Mouse (Mus musculus) forebrain, embryonic 13.5 days (tissue): ENCODE results near the gene Brinp2. TPM values are rescaled to one million over a fixed set of nuclear protein-coding genes. Genes with fewer than 3 reads are reported as not detected.

Source experiments
- ATAC-seq: fragments of 200-750 bp; cut with Nextera tagmentation; 2 replicates; pipeline ENCODE4 v1.8.0; 2017
- H3K27ac ChIP-seq: fragments of 300-500 bp; sonication (generic); 2 replicates; pipeline ENCODE4 v1.5.1; 2015; ENCODE audit warnings: inconsistent platforms, mild to moderate bottlenecking, moderate library complexity
- H3K27me3 ChIP-seq: fragments of 300-500 bp; sonication (generic); 2 replicates; pipeline ENCODE4 v1.6.1; 2015; ENCODE audit warnings: mild to moderate bottlenecking, inconsistent platforms
- H3K36me3 ChIP-seq: fragments of 300-500 bp; sonication (generic); 2 replicates; pipeline ENCODE4 v1.6.1; 2015; ENCODE audit warnings: mild to moderate bottlenecking, inconsistent platforms; ENCODE audit not compliant: poor library complexity, severe bottlenecking
- H3K4me1 ChIP-seq: fragments of 300-500 bp; sonication (generic); 2 replicates; pipeline ENCODE4 v1.6.1; 2015; ENCODE audit warnings: inconsistent platforms
- H3K4me2 ChIP-seq: fragments of 300-500 bp; sonication (generic); 2 replicates; pipeline ENCODE4 v1.6.1; 2015; ENCODE audit warnings: inconsistent platforms, mild to moderate bottlenecking, moderate library complexity
- H3K4me3 ChIP-seq: fragments of 300-500 bp; sonication (generic); 2 replicates; pipeline ENCODE4 v1.5.1; 2015; ENCODE audit warnings: mild to moderate bottlenecking, inconsistent platforms
- H3K9ac ChIP-seq: fragments of 300-500 bp; sonication (generic); 2 replicates; pipeline ENCODE4 v1.6.1; 2015; ENCODE audit warnings: mild to moderate bottlenecking, inconsistent platforms
- H3K9me3 ChIP-seq: fragments of 300-500 bp; sonication (generic); replicated peaks from 2 replicates; pipeline ENCODE4 v1.6.1; 2016; ENCODE audit warnings: inconsistent platforms
- WGBS: fragments of 180-500 bp; shearing (Covaris S2); methylation state at CpG from one replicate; pipeline ENCODE4 v1.1.7; 2015; 5-methylcytosine and 5-hydroxymethylcytosine counted together
- polyA plus RNA-seq: library from polyadenylated mRNA; unstranded; fragments of >200 nt; fragmentation: Nextera tagmentation; extraction: Ambion mirVana; gene quantifications from 2 replicates; pipeline ENCODE4 v1.2.1, GENCODE M21; 2015

The Brinp2 gene
- polyA plus RNA-seq, 1 experiment from 2014 or later, result 19.0 TPM

GRCm38 (mm10) chr1:158244016-158244415 is 112.1 kb downstream of the Brinp2 start:
- ATAC-seq, result no peak

GRCm38 (mm10) chr1:158241848-158242556 is 114.1 kb downstream of the Brinp2 start:
- H3K4me1 ChIP-seq, result no peaks in the 10 kb centered on the region
- peaks cover 18% of the 10 kb centered on the region for H3K36me3 ChIP-seq
- no peak overlapping the region for H3K9ac ChIP-seq
- H3K27me3 ChIP-seq, result no peaks in the 10 kb centered on the region
- 85% methylated on average over 2 of the region's 2 CpGs for WGBS
- no peak overlapping the region for H3K4me2 ChIP-seq
- H3K4me3 ChIP-seq, result no peak overlapping the region
- ATAC-seq, result no peak
- H3K27ac ChIP-seq, result no peak overlapping the region
- no peaks in the 10 kb centered on the region for H3K9me3 ChIP-seq

More at GRCm38 (mm10) chr1:158244016-158244415, 112.1 kb downstream of the Brinp2 start:
- Histone ChIP-seq H3K9ac (no peak overlapping the region), H3K4me2 (no peak overlapping the region), H3K9me3 (no peaks in the 10 kb centered on the region), H3K4me3 (no peak overlapping the region), H3K4me1 (no peaks in the 10 kb centered on the region), H3K36me3 (peaks cover 18% of the 10 kb centered on the region), H3K27me3 (no peaks in the 10 kb centered on the region), H3K27ac (no peak overlapping the region)
- 94% methylated on average over 3 of the region's 3 CpGs for WGBS

- no peak for ATAC-seq
- H3K27ac ChIP-seq, result no peak overlapping the region
- H3K4me1 ChIP-seq, result no peaks in the 10 kb centered on the region
- no peak overlapping the region for H3K4me2 ChIP-seq
- H3K27me3 ChIP-seq, result no peaks in the 10 kb centered on the region
- no peaks in the 10 kb centered on the region for H3K9me3 ChIP-seq
- H3K36me3 ChIP-seq, result no peaks in the 10 kb centered on the region
- no peak overlapping the region for H3K4me3 ChIP-seq
- WGBS, result 90% methylated on average over 2 of the region's 2 CpGs
- H3K9ac ChIP-seq, result no peak overlapping the region
Measured at GRCm38 (mm10) chr1:158239841-158240240, 116.3 kb downstream of the Brinp2 start.

- no peak for ATAC-seq
- no peak overlapping the region for H3K27ac ChIP-seq
- H3K9ac ChIP-seq, result no peak overlapping the region
- 43% methylated on average over 4 of the region's 4 CpGs for WGBS
- no peak overlapping the region for H3K4me2 ChIP-seq
- no peaks in the 10 kb centered on the region for H3K4me1 ChIP-seq
- H3K9me3 ChIP-seq, result no peaks in the 10 kb centered on the region
- no peaks in the 10 kb centered on the region for H3K27me3 ChIP-seq
- no peak overlapping the region for H3K4me3 ChIP-seq
- no peaks in the 10 kb centered on the region for H3K36me3 ChIP-seq
Measured at GRCm38 (mm10) chr1:158238722-158239121, 117.4 kb downstream of the Brinp2 start.

- Histone ChIP-seq H3K4me1 (peaks cover 14% of the 10 kb centered on the region), H3K9me3 (no peaks in the 10 kb centered on the region), H3K4me2 (no peak overlapping the region), H3K27ac (no peak overlapping the region), H3K36me3 (no peaks in the 10 kb centered on the region), H3K27me3 (no peaks in the 10 kb centered on the region), H3K9ac (no peak overlapping the region), H3K4me3 (no peak overlapping the region)
- no peak for ATAC-seq
- WGBS, result 92% methylated on average over 9 of the region's 9 CpGs
Measured at GRCm38 (mm10) chr1:158228687-158229224, 127.4 kb downstream of the Brinp2 start.

GRCm38 (mm10) chr1:158227239-158227638 is 128.9 kb downstream of the Brinp2 start:
- Histone ChIP-seq H3K4me1 (peaks cover 14% of the 10 kb centered on the region), H3K27ac (no peak overlapping the region), H3K9me3 (no peaks in the 10 kb centered on the region), H3K9ac (0 out of 2 replicates have a peak overlapping the region, but pooled peaks have one; percentile 10), H3K36me3 (no peaks in the 10 kb centered on the region), H3K4me3 (no peak overlapping the region), H3K27me3 (no peaks in the 10 kb centered on the region), H3K4me2 (no peak overlapping the region)
- 95% methylated on average over 2 of the region's 2 CpGs for WGBS
- no peak for ATAC-seq

GRCm38 (mm10) chr1:158226689-158227088 is 129.4 kb downstream of the Brinp2 start:
- Histone ChIP-seq H3K4me1 (peaks cover 14% of the 10 kb centered on the region), H3K36me3 (no peaks in the 10 kb centered on the region), H3K4me2 (no peak overlapping the region), H3K9ac (no peak overlapping the region), H3K9me3 (no peaks in the 10 kb centered on the region), H3K4me3 (no peak overlapping the region), H3K27ac (no peak overlapping the region), H3K27me3 (no peaks in the 10 kb centered on the region)
- 54% methylated on average over 2 of the region's 2 CpGs for WGBS
- ATAC-seq, result no peak

GRCm38 (mm10) chr1:158221048-158221447 is 135.1 kb downstream of the Brinp2 start:
- H3K9me3 ChIP-seq, result no peaks in the 10 kb centered on the region
- no peak overlapping the region for H3K4me3 ChIP-seq
- ATAC-seq, result peak; percentile 77; the same call in 1 of the 2 replicates
- no peak overlapping the region for H3K27ac ChIP-seq
- no peak overlapping the region for H3K4me2 ChIP-seq
- H3K9ac ChIP-seq, result no peak overlapping the region
- no peaks in the 10 kb centered on the region for H3K27me3 ChIP-seq
- H3K4me1 ChIP-seq, result peaks cover 15% of the 10 kb centered on the region
- whole genome bisulfite sequencing, result 9% methylated on average over 4 of the region's 4 CpGs
- H3K36me3 ChIP-seq, result no peaks in the 10 kb centered on the region

GRCm38 (mm10) chr1:158220148-158220547 is 136.0 kb downstream of the Brinp2 start:
- H3K9me3 ChIP-seq, result no peaks in the 10 kb centered on the region
- no peak for ATAC-seq
- no peak overlapping the region for H3K9ac ChIP-seq
- H3K4me1 ChIP-seq, result peaks cover 15% of the 10 kb centered on the region
- H3K27ac ChIP-seq, result no peak overlapping the region
- 38% methylated on average over 4 of the region's 4 CpGs for WGBS
- H3K4me3 ChIP-seq, result no peak overlapping the region
- no peaks in the 10 kb centered on the region for H3K36me3 ChIP-seq
- H3K4me2 ChIP-seq, result no peak overlapping the region
- H3K27me3 ChIP-seq, result no peaks in the 10 kb centered on the region

GRCm38 (mm10) chr1:158218750-158219149 is 137.4 kb downstream of the Brinp2 start:
- Histone ChIP-seq H3K4me2 (no peak overlapping the region), H3K9ac (no peak overlapping the region), H3K27ac (no peak overlapping the region), H3K4me1 (peaks cover 15% of the 10 kb centered on the region), H3K4me3 (no peak overlapping the region), H3K36me3 (no peaks in the 10 kb centered on the region), H3K27me3 (no peaks in the 10 kb centered on the region), H3K9me3 (no peaks in the 10 kb centered on the region)
- ATAC-seq, result no peak
- WGBS, result 79% methylated on average over 1 of the region's 1 CpGs

GRCm38 (mm10) chr1:158218294-158218693 is 137.8 kb downstream of the Brinp2 start:
- H3K36me3 ChIP-seq, result no peaks in the 10 kb centered on the region
- H3K9ac ChIP-seq, result no peak overlapping the region
- no peak overlapping the region for H3K27ac ChIP-seq
- ATAC-seq, result no peak
- H3K4me2 ChIP-seq, result no peak overlapping the region
- no peaks in the 10 kb centered on the region for H3K27me3 ChIP-seq
- H3K9me3 ChIP-seq, result no peaks in the 10 kb centered on the region
- no peak overlapping the region for H3K4me3 ChIP-seq
- 62% methylated on average over 2 of the region's 2 CpGs for WGBS
- peaks cover 15% of the 10 kb centered on the region for H3K4me1 ChIP-seq

GRCm38 (mm10) chr1:158215581-158215980 is 140.5 kb downstream of the Brinp2 start:
- H3K4me1 ChIP-seq, result peaks cover 6% of the 10 kb centered on the region
- H3K9ac ChIP-seq, result no peak overlapping the region
- no peaks in the 10 kb centered on the region for H3K36me3 ChIP-seq
- H3K9me3 ChIP-seq, result no peaks in the 10 kb centered on the region
- WGBS, result 65% methylated on average over 9 of the region's 9 CpGs
- ATAC-seq, result no peak
- H3K4me2 ChIP-seq, result no peak overlapping the region
- no peaks in the 10 kb centered on the region for H3K27me3 ChIP-seq
- no peak overlapping the region for H3K27ac ChIP-seq
- no peak overlapping the region for H3K4me3 ChIP-seq

GRCm38 (mm10) chr1:158214743-158215142 is 141.4 kb downstream of the Brinp2 start:
- no peak overlapping the region for H3K4me3 ChIP-seq
- H3K9me3 ChIP-seq, result no peaks in the 10 kb centered on the region
- no peak overlapping the region for H3K4me2 ChIP-seq
- no peak overlapping the region for H3K9ac ChIP-seq
- no peaks in the 10 kb centered on the region for H3K36me3 ChIP-seq
- H3K4me1 ChIP-seq, result no peaks in the 10 kb centered on the region
- 46% methylated on average over 5 of the region's 5 CpGs for WGBS
- ATAC-seq, result no peak
- no peak overlapping the region for H3K27ac ChIP-seq
- no peaks in the 10 kb centered on the region for H3K27me3 ChIP-seq
